In genomic region chr12:80759713-80760395, GRCm38 (mm10) we compare ENCODE assay signal across 8 mouse cellular contexts. TPM values are rescaled to one million over a fixed set of nuclear protein-coding genes. Genes with fewer than 3 reads are reported as not detected.
DNase-seq lines count a peak whose midpoint lies in the region; ATAC-seq lines count a peak whose summit lies in the region.

No protein-coding gene starts in this region.

- H3K4me1 ChIP-seq in heart, embryonic 12.5 days (replicated peaks), result peaks cover 29% of the 10 kb centered on the region
- H3K4me1 ChIP-seq in forebrain, embryonic 15.5 days, result peaks cover 17% of the 10 kb centered on the region
- H3K4me1 ChIP-seq in midbrain, embryonic 11.5 days (ENCODE audit: control insufficient read depth, insufficient read depth, low read length), result peaks cover 14% of the 10 kb centered on the region

- peak overlapping the region; percentile 95 for H3K4me2 ChIP-seq in heart, embryonic 12.5 days
- H3K4me2 ChIP-seq in forebrain, embryonic 15.5 days (replicated peaks), result peak overlapping the region; percentile 53
- peak overlapping the region; percentile 72 for H3K4me2 ChIP-seq in midbrain, embryonic 11.5 days

- peak overlapping the region; percentile 60 for H3K9ac ChIP-seq in heart, embryonic 12.5 days
- H3K9ac ChIP-seq in forebrain, embryonic 15.5 days (replicated peaks), result peak overlapping the region; percentile 88
- peak overlapping the region; percentile 87 for H3K9ac ChIP-seq in midbrain, embryonic 11.5 days (ENCODE audit: low read length)

- no peak overlapping the region for H3K27ac ChIP-seq in heart, embryonic 12.5 days (ENCODE audit: poor library complexity, severe bottlenecking)
- H3K27ac ChIP-seq in forebrain, embryonic 15.5 days (replicated peaks), result peak overlapping the region; percentile 98
- H3K27ac ChIP-seq in midbrain, embryonic 11.5 days (ENCODE audit: low read depth, low read length), result peak overlapping the region; percentile 99

- no peaks in the 10 kb centered on the region for H3K36me3 ChIP-seq in heart, embryonic 12.5 days
- peaks cover 43% of the 10 kb centered on the region for H3K36me3 ChIP-seq in forebrain, embryonic 15.5 days
- peaks cover 42% of the 10 kb centered on the region for H3K36me3 ChIP-seq in midbrain, embryonic 11.5 days (ENCODE audit: control insufficient read depth, insufficient read depth, low read length)

- WGBS in heart, embryonic 12.5 days, result 3% methylated on average over 22 of the region's 22 CpGs
- WGBS in forebrain, embryonic 15.5 days, result 0% methylated on average over 22 of the region's 22 CpGs
- WGBS in midbrain, embryonic 11.5 days, result 0% methylated on average over 22 of the region's 22 CpGs

- no peak for DNase-seq in heart, adult 11 months
- peak; percentile 32 to 55 for DNase-seq in layer of hippocampus, adult 18-20 months (ENCODE audit: low spot score in 2 of 2)
- DNase-seq in midbrain, embryonic 11.5 days (ENCODE audit: low spot score, missing footprints), result peak; percentile 98
- DNase-seq in ovary, postnatal 36 days (ENCODE audit: low spot score), result no peak

- ATAC-seq in heart, embryonic 12.5 days (ENCODE audit: insufficient number of reproducible peaks, low FRiP score), result no peak
- ATAC-seq in cerebellum, adult (ENCODE audit: insufficient number of reproducible peaks, low FRiP score, low TSS enrichment), result peak; percentile 18
- ATAC-seq in forebrain, embryonic 15.5 days (replicated peaks), result peak; percentile 36
- ATAC-seq in midbrain, embryonic 11.5 days (ENCODE audit: low FRiP score), result peak; percentile 72
- no peak for ATAC-seq in megakaryocyte progenitor cell, adult 5-6 weeks (replicated peaks; ENCODE audit: poor library complexity)

- peaks cover 82% of the 10 kb centered on the region for H3K27me3 ChIP-seq in heart, embryonic 12.5 days (replicated peaks)
- H3K27me3 ChIP-seq in forebrain, embryonic 15.5 days, result no peaks in the 10 kb centered on the region
- H3K27me3 ChIP-seq in midbrain, embryonic 11.5 days (ENCODE audit: control insufficient read depth, insufficient read depth, low read length), result peaks cover 6% of the 10 kb centered on the region; the same call in 1 of the 2 replicates

- H3K4me3 ChIP-seq in heart, embryonic 12.5 days, result peak overlapping the region; percentile 49
- H3K4me3 ChIP-seq in forebrain, embryonic 15.5 days, result peak overlapping the region; percentile 75
- peak overlapping the region; percentile 52 for H3K4me3 ChIP-seq in midbrain, embryonic 11.5 days (ENCODE audit: low read depth, low read length)

- H3K9me3 ChIP-seq in heart, embryonic 12.5 days (replicated peaks), result no peaks in the 10 kb centered on the region
- peaks cover 29% of the 10 kb centered on the region for H3K9me3 ChIP-seq in forebrain, embryonic 15.5 days
- peaks cover 38% of the 10 kb centered on the region for H3K9me3 ChIP-seq in midbrain, embryonic 11.5 days (ENCODE audit: control insufficient read depth, low read length)

RNA-seq across cellular contexts. Expression of gene Ccdc177, which starts 0.6 kb away (rescaled TPM):
- 0.03 TPM in 1 of 2 replicates, not detected in the other for polyA plus RNA-seq in heart, embryonic 12.5 days (2016; fragmentation: Nextera tagmentation; extraction: Ambion mirVana)
- 6.2 and 7.4 TPM in 2 replicates for polyA plus RNA-seq in forebrain, embryonic 15.5 days (2015; fragmentation: Nextera tagmentation; extraction: Ambion mirVana)
- total RNA-seq in layer of hippocampus, adult 18-20 months (2021), result 10 to 100 TPM; 16.2 to 16.3 TPM
- 4.9 and 5.3 TPM in 2 replicates for polyA plus RNA-seq in midbrain, embryonic 11.5 days (2014; fragmentation: Nextera tagmentation; extraction: Ambion mirVana)
- total RNA-seq in megakaryocyte progenitor cell, adult 5-6 weeks (2015), result not detected in 2 replicates
- 0.12 TPM in 1 of 2 replicates, not detected in the other for total RNA-seq in megakaryocyte progenitor cell, adult 5-6 weeks (2017)

RNA-seq across cellular contexts. Expression of gene Susd6, which starts 30.5 kb away (rescaled TPM):
- 22.4 and 22.7 TPM in 2 replicates for polyA plus RNA-seq in heart, embryonic 12.5 days (2016; fragmentation: Nextera tagmentation; extraction: Ambion mirVana)
- polyA plus RNA-seq in forebrain, embryonic 15.5 days (2015; fragmentation: Nextera tagmentation; extraction: Ambion mirVana), result 13.9 and 14.3 TPM in 2 replicates
- total RNA-seq in layer of hippocampus, adult 18-20 months (2021), result 10 to 100 TPM; 64.0 to 76.3 TPM
- 18.4 and 19.0 TPM in 2 replicates for polyA plus RNA-seq in midbrain, embryonic 11.5 days (2014; fragmentation: Nextera tagmentation; extraction: Ambion mirVana)
- 12.8 and 14.5 TPM in 2 replicates for total RNA-seq in megakaryocyte progenitor cell, adult 5-6 weeks (2015)
- 15.9 and 19.4 TPM in 2 replicates for total RNA-seq in megakaryocyte progenitor cell, adult 5-6 weeks (2017)

Comparison
In these comparisons a context has a peak if more than half of its experiments do, and no peak if none do; other contexts are left out.
1. ATAC-seq: peak in cerebellum, adult (single experiment), forebrain, embryonic 15.5 days (single experiment) and midbrain, embryonic 11.5 days (single experiment); none in heart, embryonic 12.5 days (single experiment) and megakaryocyte progenitor cell, adult 5-6 weeks (single experiment).
2. DNase-seq: peak in layer of hippocampus, adult 18-20 months (2 of 2) and midbrain, embryonic 11.5 days (single experiment); none in heart, adult 11 months (single experiment) and ovary, postnatal 36 days (single experiment).
3. Peak in every context shown above with its lines, with median percentiles within 50 percentile points of each other: H3K4me2 ChIP-seq, H3K4me3 ChIP-seq and H3K9ac ChIP-seq.